Mouse (Mus musculus): ENCODE measurements around the gene Hmgb3. TPM values are rescaled to one million over a fixed set of nuclear protein-coding genes. Genes with fewer than 3 reads are reported as not detected.

Gene Hmgb3
- polyA plus RNA-seq, 1 experiment from 2014 or later, result 686 TPM

DNA sequence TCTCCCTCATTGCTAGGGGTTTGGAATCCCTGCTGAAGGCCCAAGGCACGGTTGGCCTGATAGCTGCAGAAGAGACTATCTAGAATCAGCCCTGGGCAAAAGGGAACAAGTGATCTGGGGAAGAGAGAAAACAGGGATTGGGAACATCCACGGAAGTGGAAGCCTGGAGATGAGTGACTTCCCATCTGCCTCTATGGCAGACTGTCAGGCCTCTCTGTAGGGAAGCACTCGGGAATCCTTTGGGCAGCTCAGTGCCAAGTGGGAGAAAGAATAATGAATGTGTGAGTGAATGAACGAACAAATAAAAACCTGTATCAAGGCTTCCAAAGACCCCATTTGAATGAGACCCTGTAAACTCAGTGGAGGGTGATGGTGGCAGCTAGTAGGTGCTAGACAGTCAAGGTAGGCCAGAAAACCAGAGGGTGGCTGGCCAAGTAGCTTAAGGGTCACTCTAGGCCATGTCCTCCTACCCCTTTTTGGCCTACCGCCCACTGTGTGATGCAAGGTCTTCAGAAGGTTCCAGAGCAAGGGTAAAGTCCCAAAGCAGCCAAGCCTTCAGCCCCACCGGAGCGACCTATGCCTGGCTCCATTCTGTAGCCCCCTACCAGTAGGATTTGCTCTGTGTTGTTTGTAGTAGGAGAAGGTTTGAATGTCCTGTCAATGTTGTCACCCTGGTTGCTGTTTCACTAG, 14.8 kb upstream of the Hmgb3 start:
- ATAC-seq, result no peak
- Histone ChIP-seq H3K36me3 (no peaks in the 10 kb centered on the region), H3K9ac (replicated peaks) (no peak overlapping the region), H3K4me1 (replicated peaks) (no peaks in the 10 kb centered on the region), H3K27ac (no peak overlapping the region), H3K4me3 (replicated peaks) (no peak overlapping the region), H3K9me3 (no peaks in the 10 kb centered on the region), H3K27me3 (no peaks in the 10 kb centered on the region), H3K4me2 (replicated peaks) (no peak overlapping the region)
- WGBS, result 71% methylated on average over 7 of the region's 7 CpGs

DNA sequence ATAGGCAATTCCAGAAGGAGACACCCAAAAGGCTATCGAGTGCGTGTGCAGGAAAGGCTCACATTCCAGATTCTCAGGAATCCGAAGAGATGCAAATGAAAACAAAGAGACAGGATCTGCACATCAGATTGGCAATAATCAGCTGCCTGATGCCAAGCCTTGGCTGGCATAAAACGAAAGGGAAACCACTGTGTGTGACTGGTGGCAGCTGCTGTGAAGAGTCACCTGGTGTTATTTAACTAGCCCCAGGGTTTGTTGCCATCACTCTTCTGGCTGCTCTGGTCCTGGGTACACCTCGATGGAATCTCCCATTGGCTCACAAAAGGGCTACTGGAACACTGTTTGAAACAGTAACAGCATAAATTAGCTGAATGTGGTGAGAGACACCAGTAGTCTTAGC, 11.0 kb upstream of the Hmgb3 start:
- Histone ChIP-seq H3K27me3 (no peaks in the 10 kb centered on the region), H3K4me3 (replicated peaks) (no peak overlapping the region), H3K4me1 (replicated peaks) (no peaks in the 10 kb centered on the region), H3K9ac (replicated peaks) (no peak overlapping the region), H3K27ac (no peak overlapping the region), H3K4me2 (replicated peaks) (no peak overlapping the region), H3K36me3 (no peaks in the 10 kb centered on the region), H3K9me3 (no peaks in the 10 kb centered on the region)
- ATAC-seq, result no peak
- WGBS, result 61% methylated on average over 5 of the region's 5 CpGs

DNA sequence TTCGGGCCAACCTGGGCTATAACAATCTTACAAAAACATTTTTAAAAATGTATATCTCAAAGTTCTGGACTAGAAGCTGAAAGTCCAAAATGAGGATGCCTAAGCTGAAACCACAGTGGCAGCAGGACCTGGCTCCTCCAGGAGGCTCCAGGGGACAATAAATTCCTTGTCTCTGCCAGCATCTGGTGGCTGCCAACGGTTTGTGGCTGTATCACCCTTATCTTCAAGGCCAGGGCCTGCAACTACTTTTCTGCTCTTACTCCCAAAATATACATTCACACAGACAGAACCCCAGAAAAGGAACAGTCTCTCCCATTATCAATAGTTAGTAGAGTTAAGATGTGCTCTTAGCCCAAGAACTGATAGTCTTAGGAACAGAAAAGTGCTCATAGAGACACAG, 10.6 kb upstream of the Hmgb3 start:
- no peak overlapping the region for H3K9ac ChIP-seq (replicated peaks)
- 78% methylated on average over 2 of the region's 2 CpGs for WGBS
- H3K9me3 ChIP-seq, result no peaks in the 10 kb centered on the region
- H3K27me3 ChIP-seq, result no peaks in the 10 kb centered on the region
- H3K27ac ChIP-seq, result no peak overlapping the region
- no peaks in the 10 kb centered on the region for H3K36me3 ChIP-seq
- no peak overlapping the region for H3K4me2 ChIP-seq (replicated peaks)
- no peak for ATAC-seq
- no peaks in the 10 kb centered on the region for H3K4me1 ChIP-seq (replicated peaks)
- no peak overlapping the region for H3K4me3 ChIP-seq (replicated peaks)

DNA sequence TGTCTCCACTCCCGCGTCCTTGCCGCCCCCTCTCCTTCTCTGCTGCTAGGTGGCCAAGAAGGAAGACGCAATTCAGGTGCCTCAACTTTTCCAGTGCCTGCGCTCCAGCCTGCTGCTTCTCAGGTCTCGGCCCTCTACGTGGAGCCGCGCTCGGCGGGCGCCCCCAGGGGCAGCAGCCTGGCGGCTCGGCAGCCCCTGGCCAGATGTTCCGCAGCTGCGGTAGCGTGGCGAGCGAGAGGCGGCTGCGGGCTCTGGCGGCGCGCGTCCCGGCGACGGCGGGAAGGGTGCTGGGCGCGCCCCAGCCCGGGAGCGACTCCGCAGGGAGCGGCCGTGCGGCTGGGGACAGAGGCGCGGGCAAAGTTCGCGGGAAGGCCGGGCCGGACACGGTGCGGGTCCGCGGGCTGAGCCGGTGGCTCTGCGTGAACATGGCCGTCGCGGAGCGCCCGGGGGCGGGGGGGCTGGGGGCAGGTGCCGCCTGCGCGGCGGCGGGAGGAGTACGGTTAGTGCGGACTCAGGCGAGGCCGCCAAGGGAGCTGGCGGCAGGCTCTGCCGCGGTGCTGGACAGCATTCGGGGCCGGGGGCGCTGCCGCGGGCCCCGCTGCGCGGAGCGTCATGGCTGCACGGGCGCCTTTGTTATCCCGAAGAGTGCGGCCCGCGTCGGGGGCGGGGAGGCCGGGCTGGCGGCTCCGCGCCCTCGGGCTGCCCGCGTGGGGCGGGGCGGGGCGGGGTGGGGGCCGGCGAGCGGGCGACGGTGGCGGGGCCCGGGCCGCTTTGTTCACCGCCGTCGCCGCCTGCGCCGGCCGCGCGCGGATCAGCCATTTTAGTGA, 610 bp downstream of the Hmgb3 start:
- H3K9ac ChIP-seq (replicated peaks), result peak overlapping the region; percentile 97
- H3K27ac ChIP-seq, result peak overlapping the region; percentile 98
- no peaks in the 10 kb centered on the region for H3K27me3 ChIP-seq
- H3K9me3 ChIP-seq, result no peaks in the 10 kb centered on the region
- H3K4me2 ChIP-seq (replicated peaks), result peak overlapping the region; percentile 44
- peaks cover 12% of the 10 kb centered on the region for H3K36me3 ChIP-seq
- H3K4me1 ChIP-seq (replicated peaks), result 0 out of 2 replicates have a peak, but pooled peaks cover 15% of the 10 kb centered on the region
- 24% methylated on average over 65 of the region's 112 CpGs for WGBS
- H3K4me3 ChIP-seq (replicated peaks), result peak overlapping the region; percentile 73
- ATAC-seq, result peak; percentile 72

DNA sequence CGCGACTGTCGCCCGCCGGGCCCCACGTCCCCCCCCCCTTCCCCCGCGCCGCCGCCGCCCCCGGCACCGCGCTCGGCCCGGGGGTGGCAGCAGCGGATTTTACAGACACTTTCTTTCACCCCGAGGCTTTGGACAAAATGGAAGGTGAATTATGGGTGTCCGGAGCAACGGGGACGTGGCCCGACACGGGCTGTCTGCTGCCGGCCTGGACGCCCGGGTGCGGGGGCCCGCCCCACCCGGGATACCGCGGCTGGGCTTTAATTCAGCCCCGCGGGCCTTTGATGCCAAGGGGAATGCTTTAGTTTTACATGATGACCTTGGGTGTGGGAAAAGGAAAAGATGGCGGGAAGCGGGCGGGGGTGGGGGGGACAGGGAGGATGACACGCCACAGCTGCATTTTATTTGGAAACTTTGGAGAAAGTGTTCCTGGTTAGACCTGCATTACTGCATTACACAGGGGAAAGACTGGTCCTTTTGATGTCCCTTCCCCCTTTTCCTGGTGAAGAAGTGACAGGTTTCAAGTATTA, 1.3 kb downstream of the Hmgb3 start:
- Histone ChIP-seq H3K4me3 (replicated peaks) (peak overlapping the region; percentile 73), H3K36me3 (peaks cover 14% of the 10 kb centered on the region), H3K4me2 (replicated peaks) (peak overlapping the region; percentile 61), H3K4me1 (replicated peaks) (0 out of 2 replicates have a peak, but pooled peaks cover 15% of the 10 kb centered on the region), H3K27ac (peak overlapping the region; percentile 98), H3K27me3 (no peaks in the 10 kb centered on the region), H3K9ac (replicated peaks) (peak overlapping the region; percentile 97), H3K9me3 (no peaks in the 10 kb centered on the region)
- 18% methylated on average over 23 of the region's 37 CpGs for WGBS
- no peak for ATAC-seq

DNA sequence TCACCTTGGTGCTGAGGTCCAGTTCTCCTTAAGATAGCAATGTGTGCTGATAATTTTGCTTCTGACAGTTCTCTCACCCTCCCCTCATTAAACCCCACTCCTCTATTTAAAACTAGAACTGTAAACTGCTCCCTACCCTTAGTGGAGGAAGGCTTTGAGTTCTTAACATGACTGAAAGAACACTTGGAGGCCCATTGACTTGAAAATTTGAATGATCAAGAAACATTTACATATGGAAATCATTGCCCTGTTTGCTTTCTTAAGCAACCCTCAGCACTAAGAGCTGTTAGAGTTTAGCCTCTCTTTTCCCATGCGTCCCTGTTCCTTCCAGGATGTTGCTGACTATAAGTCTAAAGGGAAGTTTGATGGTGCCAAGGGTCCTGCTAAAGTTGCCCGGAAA, 3.6 kb downstream of the Hmgb3 start:
- Histone ChIP-seq H3K36me3 (peaks cover 14% of the 10 kb centered on the region), H3K27me3 (no peaks in the 10 kb centered on the region), H3K4me3 (replicated peaks) (no peak overlapping the region), H3K9me3 (no peaks in the 10 kb centered on the region), H3K9ac (replicated peaks) (no peak overlapping the region), H3K27ac (no peak overlapping the region), H3K4me1 (replicated peaks) (0 out of 2 replicates have a peak, but pooled peaks cover 15% of the 10 kb centered on the region), H3K4me2 (replicated peaks) (no peak overlapping the region)
- no peak for ATAC-seq
- 79% methylated on average over 2 of the region's 2 CpGs for WGBS

DNA sequence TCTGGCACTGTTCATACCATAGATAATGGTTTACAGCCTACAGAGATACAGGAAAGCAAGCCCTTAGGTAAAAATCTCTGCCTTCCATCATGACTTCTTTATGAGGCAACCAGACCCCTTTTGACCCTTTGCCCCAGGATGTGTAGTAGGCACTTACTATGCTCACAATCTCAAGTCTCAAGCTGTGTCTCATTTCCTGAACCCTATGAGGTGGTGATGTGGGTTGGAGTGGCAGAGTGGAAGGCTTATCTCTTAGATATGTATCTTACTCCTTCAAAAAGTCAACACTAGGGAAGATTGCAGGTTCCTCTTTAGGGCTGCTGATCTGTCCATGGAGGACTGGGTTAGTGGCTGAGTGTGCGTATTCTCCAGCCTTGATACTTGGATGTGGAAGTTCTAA, 5.1 kb downstream of the Hmgb3 start:
- peaks cover 14% of the 10 kb centered on the region for H3K36me3 ChIP-seq
- no peaks in the 10 kb centered on the region for H3K27me3 ChIP-seq
- ATAC-seq, result no peak
- 0 out of 2 replicates have a peak, but pooled peaks cover 15% of the 10 kb centered on the region for H3K4me1 ChIP-seq (replicated peaks)
- no peak overlapping the region for H3K4me3 ChIP-seq (replicated peaks)
- no peaks in the 10 kb centered on the region for H3K9me3 ChIP-seq
- H3K9ac ChIP-seq (replicated peaks), result no peak overlapping the region
- 96% methylated on average over 1 of the region's 1 CpGs for WGBS
- H3K4me2 ChIP-seq (replicated peaks), result no peak overlapping the region
- no peak overlapping the region for H3K27ac ChIP-seq

DNA sequence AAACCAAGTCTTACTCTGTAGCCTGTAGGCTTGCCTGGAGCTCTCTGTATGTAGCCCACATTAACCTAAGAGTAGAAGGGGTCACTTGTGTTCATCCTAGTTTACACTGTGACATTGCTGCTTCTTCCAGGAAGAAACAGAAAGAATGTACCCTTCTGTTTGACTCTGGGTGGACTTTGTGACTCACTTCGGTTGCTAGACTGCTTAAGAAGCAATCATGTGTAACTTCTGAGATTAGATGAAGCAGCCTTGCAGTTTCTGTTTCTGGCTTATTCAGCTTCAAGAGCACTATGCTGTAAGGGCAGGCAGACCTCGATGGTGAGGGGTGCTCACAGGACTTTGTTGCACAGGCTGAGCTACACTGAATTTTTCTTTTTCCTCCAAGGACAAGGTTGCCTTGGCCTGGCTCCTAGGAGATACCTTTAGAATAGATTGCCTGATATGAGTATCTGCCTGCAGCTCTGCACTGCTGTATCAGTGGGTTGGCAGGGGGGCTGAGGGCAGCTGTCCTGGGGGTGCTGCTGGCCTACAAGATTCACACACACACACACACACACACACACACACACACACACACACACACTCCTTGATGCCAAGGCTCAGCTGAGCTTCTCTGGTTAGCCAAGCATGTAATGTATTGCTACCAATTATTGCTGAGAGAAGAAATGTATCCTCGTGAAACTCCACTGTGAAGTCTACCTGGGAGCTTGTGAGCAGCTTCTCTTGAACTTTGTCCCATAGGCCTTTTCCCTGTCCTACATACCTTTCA, 17.6 kb downstream of the Hmgb3 start:
- H3K4me2 ChIP-seq (replicated peaks), result no peak overlapping the region
- H3K9me3 ChIP-seq, result no peaks in the 10 kb centered on the region
- no peak for ATAC-seq
- H3K36me3 ChIP-seq, result no peaks in the 10 kb centered on the region
- H3K27me3 ChIP-seq, result no peaks in the 10 kb centered on the region
- H3K4me3 ChIP-seq (replicated peaks), result no peak overlapping the region
- H3K4me1 ChIP-seq (replicated peaks), result no peaks in the 10 kb centered on the region
- H3K9ac ChIP-seq (replicated peaks), result no peak overlapping the region
- no peak overlapping the region for H3K27ac ChIP-seq
- WGBS, result 73% methylated on average over 3 of the region's 3 CpGs

DNA sequence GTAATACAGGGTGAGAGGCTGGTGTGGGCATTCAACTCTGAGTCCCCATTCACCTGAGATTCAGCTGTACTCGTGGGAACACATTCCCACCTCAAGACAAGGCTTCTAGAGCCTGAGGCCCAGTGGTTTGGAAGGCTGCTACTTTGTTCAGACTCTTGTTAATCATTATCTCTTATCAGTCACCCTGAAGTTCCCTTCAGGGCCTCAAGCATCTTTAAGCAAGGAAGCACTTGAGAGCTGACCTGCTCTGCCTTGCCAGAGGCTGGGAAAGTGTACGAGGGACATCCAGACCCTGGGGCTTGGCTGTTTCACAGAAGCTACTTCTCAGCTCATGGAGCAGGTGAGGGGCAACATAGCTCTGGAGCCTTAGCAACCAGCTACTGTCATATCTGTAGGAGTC, 19.8 kb downstream of the Hmgb3 start:
- no peaks in the 10 kb centered on the region for H3K4me1 ChIP-seq (replicated peaks)
- H3K27me3 ChIP-seq, result no peaks in the 10 kb centered on the region
- H3K9me3 ChIP-seq, result no peaks in the 10 kb centered on the region
- no peak overlapping the region for H3K4me3 ChIP-seq (replicated peaks)
- WGBS, result 52% methylated on average over 2 of the region's 2 CpGs
- ATAC-seq, result no peak
- H3K9ac ChIP-seq (replicated peaks), result no peak overlapping the region
- no peak overlapping the region for H3K27ac ChIP-seq
- H3K36me3 ChIP-seq, result no peaks in the 10 kb centered on the region
- no peak overlapping the region for H3K4me2 ChIP-seq (replicated peaks)

DNA sequence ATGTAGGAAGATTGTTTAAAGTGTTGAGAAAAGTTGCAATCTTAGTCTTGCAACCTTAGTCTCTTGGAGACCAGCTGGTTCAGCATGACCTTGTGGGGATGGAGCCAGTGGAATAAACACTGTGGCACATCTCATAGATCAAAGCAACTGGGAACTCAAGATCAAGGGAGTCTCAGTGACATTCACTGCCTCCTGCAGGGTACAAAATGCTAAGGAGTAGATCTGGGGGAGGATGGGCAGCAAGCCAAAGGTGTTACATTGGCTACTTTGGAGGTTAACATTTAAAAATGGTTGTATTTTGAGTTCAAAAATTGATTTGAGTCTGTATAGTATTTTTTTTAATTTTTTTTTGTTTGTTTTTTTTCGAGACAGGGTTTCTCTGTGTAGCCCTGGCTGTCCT, 33.5 kb downstream of the Hmgb3 start:
- Histone ChIP-seq H3K27me3 (no peaks in the 10 kb centered on the region), H3K27ac (no peak overlapping the region), H3K4me1 (replicated peaks) (no peaks in the 10 kb centered on the region), H3K9me3 (no peaks in the 10 kb centered on the region), H3K36me3 (no peaks in the 10 kb centered on the region), H3K4me3 (replicated peaks) (no peak overlapping the region), H3K4me2 (replicated peaks) (no peak overlapping the region), H3K9ac (replicated peaks) (no peak overlapping the region)
- ATAC-seq, result no peak
- 52% methylated on average over 1 of the region's 1 CpGs for WGBS

DNA sequence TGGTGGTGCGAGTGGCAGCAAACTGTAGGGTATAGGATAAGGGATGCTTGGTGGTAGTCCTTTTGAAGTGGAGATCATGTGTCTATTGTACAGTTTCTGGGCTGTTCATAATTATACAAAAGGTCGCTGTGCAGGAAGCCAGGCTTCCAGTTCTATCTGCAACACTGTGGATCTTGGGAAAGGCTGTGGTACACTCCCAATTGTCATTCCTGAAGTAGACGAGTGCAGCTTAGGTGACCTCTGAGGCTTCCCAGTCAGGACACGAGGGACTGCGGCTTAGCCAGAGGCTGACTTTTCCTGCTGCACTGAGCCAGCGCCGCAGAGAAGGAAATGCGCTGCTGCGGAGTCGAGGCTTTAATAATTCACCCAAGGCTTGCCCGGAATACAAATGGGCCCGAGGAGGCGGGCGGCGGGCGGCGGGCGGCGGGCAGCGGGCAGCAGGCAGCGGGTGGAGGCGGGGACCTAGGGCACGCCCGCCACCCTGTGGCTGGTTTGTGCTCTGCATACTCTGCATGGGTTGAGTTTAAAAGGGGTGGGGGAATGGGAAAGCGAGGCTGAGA, 45.4 kb downstream of the Hmgb3 start:
- Histone ChIP-seq H3K4me2 (replicated peaks) (peak overlapping the region; percentile 49), H3K27me3 (no peaks in the 10 kb centered on the region), H3K36me3 (no peaks in the 10 kb centered on the region), H3K9me3 (no peaks in the 10 kb centered on the region), H3K4me1 (replicated peaks) (peaks cover 17% of the 10 kb centered on the region), H3K4me3 (replicated peaks) (peak overlapping the region; percentile 24), H3K27ac (no peak overlapping the region; the same call in 1 of the 2 replicates), H3K9ac (replicated peaks) (no peak overlapping the region)
- WGBS, result 17% methylated on average over 20 of the region's 25 CpGs
- ATAC-seq, result peak; percentile 93

All from midbrain, embryonic 13.5 days (tissue).